Mouse (Mus musculus): ENCODE results near the gene Fgb. TPM values are rescaled to one million over a fixed set of nuclear protein-coding genes. Genes with fewer than 3 reads are reported as not detected.
A peak's percentile ranks its signal among the peaks of the same experiment; 100 is the strongest.

Fgb gene
- polyA plus RNA-seq, 1 experiment from 2014 or later: 0.15 TPM

DNA sequence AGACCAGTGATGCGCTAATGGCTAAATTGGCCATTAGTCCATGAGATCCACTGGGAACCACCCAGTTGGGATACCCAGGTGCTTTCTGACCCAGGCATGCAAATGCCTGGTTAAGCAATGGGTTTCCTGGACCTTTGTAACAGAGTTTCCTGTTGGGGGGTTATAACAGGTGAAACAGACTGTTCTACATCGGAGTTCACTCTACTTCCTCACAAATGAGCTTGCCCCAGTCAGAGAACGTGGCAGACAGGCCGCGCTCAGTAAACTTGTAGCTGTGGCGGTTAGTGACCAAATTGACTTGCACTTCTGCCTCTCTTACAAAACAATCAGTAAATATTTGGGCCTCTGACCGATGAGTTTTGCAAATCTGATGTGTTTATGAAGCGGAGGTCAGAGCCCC is 46.6 kb downstream of the Fgb start:
- ATAC-seq (ENCODE audit: low read depth): no peak
- H3K36me3 ChIP-seq (ENCODE audit: control insufficient read depth, insufficient read depth, low read length): no peaks in the 10 kb centered on the region
- 90% methylated on average over 8 of the region's 8 CpGs for WGBS

DNA sequence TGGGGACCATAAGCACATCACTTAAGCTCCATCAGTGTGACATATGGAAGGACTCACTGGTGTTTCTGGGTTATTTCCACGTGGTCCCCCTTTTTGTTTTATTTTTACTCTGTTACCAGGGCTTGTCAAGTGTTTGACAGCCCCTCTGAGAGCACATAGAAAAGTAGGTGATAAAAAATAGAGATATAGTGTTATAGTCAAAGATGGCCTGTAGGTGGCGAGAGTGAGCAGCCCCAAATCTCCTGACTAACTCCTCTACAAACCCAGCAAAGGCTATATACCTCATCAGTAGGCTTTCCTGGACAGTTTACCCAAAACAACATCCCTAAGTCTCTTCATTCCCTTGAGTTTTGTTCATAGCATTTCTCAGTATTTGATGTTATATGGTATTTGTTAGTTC is 47.5 kb downstream of the Fgb start:
- no peaks in the 10 kb centered on the region for H3K4me1 ChIP-seq (ENCODE audit: control insufficient read depth, insufficient read depth, low read length)
- H3K27ac ChIP-seq (ENCODE audit: low read depth, low read length): no peak overlapping the region
- no peak overlapping the region for H3K4me3 ChIP-seq (ENCODE audit: low read depth, low read length)
- H3K9ac ChIP-seq (replicated peaks; ENCODE audit: low read depth, low read length): no peak overlapping the region
- no peaks in the 10 kb centered on the region for H3K27me3 ChIP-seq (ENCODE audit: control insufficient read depth, insufficient read depth, low read length)
- H3K36me3 ChIP-seq (ENCODE audit: control insufficient read depth, insufficient read depth, low read length): no peaks in the 10 kb centered on the region
- H3K9me3 ChIP-seq (ENCODE audit: control insufficient read depth, low read length): no peaks in the 10 kb centered on the region
- H3K4me2 ChIP-seq (ENCODE audit: low read depth, low read length): no peak overlapping the region
- 2% methylated on average over 2 of the region's 2 CpGs for WGBS
- no peak for ATAC-seq (ENCODE audit: low read depth)

More for the DNA sequence above, 46.6 kb downstream of the Fgb start:
- Histone ChIP-seq H3K9me3 (ENCODE audit: control insufficient read depth, low read length) (no peaks in the 10 kb centered on the region), H3K27me3 (ENCODE audit: control insufficient read depth, insufficient read depth, low read length) (no peaks in the 10 kb centered on the region), H3K9ac (replicated peaks; ENCODE audit: low read depth, low read length) (no peak overlapping the region), H3K4me1 (ENCODE audit: control insufficient read depth, insufficient read depth, low read length) (no peaks in the 10 kb centered on the region), H3K4me3 (ENCODE audit: low read depth, low read length) (no peak overlapping the region), H3K4me2 (ENCODE audit: low read depth, low read length) (no peak overlapping the region), H3K27ac (ENCODE audit: low read depth, low read length) (no peak overlapping the region)

DNA sequence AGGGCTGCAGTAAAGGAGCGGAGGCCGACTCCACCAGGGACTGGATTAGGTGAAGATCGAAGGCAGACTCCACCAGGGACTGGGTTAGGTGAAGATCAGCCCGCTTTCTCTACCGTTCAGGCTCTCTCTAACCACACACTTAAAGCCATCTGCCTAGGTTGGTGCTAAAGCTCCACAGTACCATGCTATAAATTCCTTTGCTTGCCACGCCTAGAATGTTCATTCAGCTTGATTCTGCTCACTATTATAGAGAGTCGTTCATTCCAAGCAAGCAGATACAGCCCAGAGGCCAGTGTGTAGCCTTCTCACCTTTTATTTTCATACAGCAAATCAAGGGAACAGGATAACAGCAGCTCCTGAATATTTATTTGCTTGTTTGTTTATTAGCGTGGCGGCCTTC is 49.7 kb downstream of the Fgb start:
- Histone ChIP-seq H3K4me3 (ENCODE audit: low read depth, low read length) (no peak overlapping the region), H3K27ac (ENCODE audit: low read depth, low read length) (no peak overlapping the region), H3K36me3 (ENCODE audit: control insufficient read depth, insufficient read depth, low read length) (no peaks in the 10 kb centered on the region), H3K27me3 (ENCODE audit: control insufficient read depth, insufficient read depth, low read length) (no peaks in the 10 kb centered on the region), H3K9ac (replicated peaks; ENCODE audit: low read depth, low read length) (no peak overlapping the region), H3K9me3 (ENCODE audit: control insufficient read depth, low read length) (no peaks in the 10 kb centered on the region), H3K4me2 (ENCODE audit: low read depth, low read length) (no peak overlapping the region), H3K4me1 (ENCODE audit: control insufficient read depth, insufficient read depth, low read length) (peaks cover 5% of the 10 kb centered on the region; the same call in 1 of the 2 replicates)
- 70% methylated on average over 9 of the region's 9 CpGs for WGBS
- ATAC-seq (ENCODE audit: low read depth): no peak

DNA sequence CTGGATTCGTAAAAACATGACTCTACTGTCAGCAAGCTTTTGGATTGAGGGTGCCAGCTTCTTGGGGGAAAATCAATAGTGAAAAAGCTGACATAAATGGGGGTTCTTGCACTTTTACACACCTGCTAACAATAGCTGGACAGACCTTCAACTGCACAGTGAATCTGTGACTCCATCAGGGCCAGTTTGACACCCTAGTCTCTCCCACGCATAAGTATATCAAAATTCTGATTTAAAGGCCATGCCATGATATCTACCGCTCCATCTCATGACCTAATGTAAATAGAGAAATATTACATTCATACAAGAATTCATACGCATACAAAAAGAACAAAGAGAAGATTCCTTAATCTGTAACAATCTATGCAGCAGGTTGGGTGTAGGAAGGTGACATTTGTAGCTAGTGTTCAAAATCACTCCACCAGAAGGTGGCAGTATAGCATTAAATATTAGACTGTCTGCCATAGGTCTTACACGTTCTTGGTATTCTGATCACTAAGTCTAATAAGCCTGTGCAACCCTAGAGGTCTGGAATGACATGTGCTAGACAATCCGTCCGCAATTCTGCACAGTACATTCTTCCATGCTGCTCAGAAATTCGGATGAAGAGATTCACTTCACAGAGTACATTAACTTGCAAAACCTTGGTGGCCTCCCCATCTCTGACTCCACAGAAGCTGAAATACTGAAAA is 50.7 kb downstream of the Fgb start:
- H3K27me3 ChIP-seq (ENCODE audit: control insufficient read depth, insufficient read depth, low read length): no peaks in the 10 kb centered on the region
- 31% methylated on average over 8 of the region's 8 CpGs for WGBS
- no peak overlapping the region for H3K4me3 ChIP-seq (ENCODE audit: low read depth, low read length)

DNA sequence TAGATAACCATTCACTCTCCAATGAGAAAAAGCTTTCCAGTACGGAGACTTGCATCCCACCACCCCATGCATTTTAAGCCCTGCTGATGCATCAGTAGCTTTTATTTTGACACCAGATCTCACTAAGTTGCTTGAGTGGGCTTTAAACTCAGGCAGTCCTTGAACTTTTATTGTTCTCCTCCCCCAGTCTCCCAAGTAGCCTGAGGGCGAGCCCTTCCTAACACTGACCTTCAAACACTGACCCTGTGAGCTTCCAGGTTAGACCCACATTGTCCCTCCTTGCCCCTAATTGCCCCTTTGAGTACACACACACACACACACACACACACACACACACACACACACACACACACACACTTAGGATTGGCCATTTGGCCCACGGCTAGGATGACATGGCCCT is 53.0 kb downstream of the Fgb start:
- H3K4me3 ChIP-seq (ENCODE audit: low read depth, low read length): no peak overlapping the region
- H3K9me3 ChIP-seq (ENCODE audit: control insufficient read depth, low read length): no peaks in the 10 kb centered on the region
- H3K9ac ChIP-seq (replicated peaks; ENCODE audit: low read depth, low read length): no peak overlapping the region
- no peaks in the 10 kb centered on the region for H3K27me3 ChIP-seq (ENCODE audit: control insufficient read depth, insufficient read depth, low read length)
- H3K27ac ChIP-seq (ENCODE audit: low read depth, low read length): no peak overlapping the region
- ATAC-seq (ENCODE audit: low read depth): no peak
- H3K4me2 ChIP-seq (ENCODE audit: low read depth, low read length): no peak overlapping the region
- WGBS: 70% methylated on average over 3 of the region's 3 CpGs
- no peaks in the 10 kb centered on the region for H3K36me3 ChIP-seq (ENCODE audit: control insufficient read depth, insufficient read depth, low read length)
- H3K4me1 ChIP-seq (ENCODE audit: control insufficient read depth, insufficient read depth, low read length): peaks cover 5% of the 10 kb centered on the region; the same call in 1 of the 2 replicates

More for the DNA sequence above, 50.7 kb downstream of the Fgb start:
- Histone ChIP-seq H3K4me2 (ENCODE audit: low read depth, low read length) (no peak overlapping the region), H3K9ac (replicated peaks; ENCODE audit: low read depth, low read length) (no peak overlapping the region), H3K9me3 (ENCODE audit: control insufficient read depth, low read length) (no peaks in the 10 kb centered on the region), H3K27ac (ENCODE audit: low read depth, low read length) (no peak overlapping the region), H3K36me3 (ENCODE audit: control insufficient read depth, insufficient read depth, low read length) (no peaks in the 10 kb centered on the region), H3K4me1 (ENCODE audit: control insufficient read depth, insufficient read depth, low read length) (peaks cover 5% of the 10 kb centered on the region; the same call in 1 of the 2 replicates)
- peak; percentile 94 for ATAC-seq (ENCODE audit: low read depth)

GRCm38 (mm10) chr3:82995368-82995767 is 54.3 kb downstream of the Fgb start:
- ATAC-seq (ENCODE audit: low read depth): peak; percentile 69
- Histone ChIP-seq H3K4me1 (ENCODE audit: control insufficient read depth, insufficient read depth, low read length) (peaks cover 5% of the 10 kb centered on the region; the same call in 1 of the 2 replicates), H3K27me3 (ENCODE audit: control insufficient read depth, insufficient read depth, low read length) (no peaks in the 10 kb centered on the region), H3K9ac (replicated peaks; ENCODE audit: low read depth, low read length) (peak overlapping the region; percentile 21; the same call in 1 of the 2 replicates), H3K36me3 (ENCODE audit: control insufficient read depth, insufficient read depth, low read length) (no peaks in the 10 kb centered on the region), H3K27ac (ENCODE audit: low read depth, low read length) (no peak overlapping the region), H3K4me3 (ENCODE audit: low read depth, low read length) (peak overlapping the region; percentile 11; the same call in 1 of the 2 replicates), H3K4me2 (ENCODE audit: low read depth, low read length) (peak overlapping the region; percentile 49), H3K9me3 (ENCODE audit: control insufficient read depth, low read length) (no peaks in the 10 kb centered on the region)
- 3% methylated on average over 24 of the region's 24 CpGs for WGBS

GRCm38 (mm10) chr3:82992956-82993355 is 56.7 kb downstream of the Fgb start:
- no peaks in the 10 kb centered on the region for H3K36me3 ChIP-seq (ENCODE audit: control insufficient read depth, insufficient read depth, low read length)
- H3K4me3 ChIP-seq (ENCODE audit: low read depth, low read length): no peak overlapping the region
- H3K9ac ChIP-seq (replicated peaks; ENCODE audit: low read depth, low read length): no peak overlapping the region
- no peak overlapping the region for H3K4me2 ChIP-seq (ENCODE audit: low read depth, low read length)
- H3K27ac ChIP-seq (ENCODE audit: low read depth, low read length): no peak overlapping the region
- H3K9me3 ChIP-seq (ENCODE audit: control insufficient read depth, low read length): no peaks in the 10 kb centered on the region
- peaks cover 5% of the 10 kb centered on the region; the same call in 1 of the 2 replicates for H3K4me1 ChIP-seq (ENCODE audit: control insufficient read depth, insufficient read depth, low read length)
- ATAC-seq (ENCODE audit: low read depth): no peak
- H3K27me3 ChIP-seq (ENCODE audit: control insufficient read depth, insufficient read depth, low read length): no peaks in the 10 kb centered on the region
- 89% methylated on average over 6 of the region's 6 CpGs for WGBS

DNA sequence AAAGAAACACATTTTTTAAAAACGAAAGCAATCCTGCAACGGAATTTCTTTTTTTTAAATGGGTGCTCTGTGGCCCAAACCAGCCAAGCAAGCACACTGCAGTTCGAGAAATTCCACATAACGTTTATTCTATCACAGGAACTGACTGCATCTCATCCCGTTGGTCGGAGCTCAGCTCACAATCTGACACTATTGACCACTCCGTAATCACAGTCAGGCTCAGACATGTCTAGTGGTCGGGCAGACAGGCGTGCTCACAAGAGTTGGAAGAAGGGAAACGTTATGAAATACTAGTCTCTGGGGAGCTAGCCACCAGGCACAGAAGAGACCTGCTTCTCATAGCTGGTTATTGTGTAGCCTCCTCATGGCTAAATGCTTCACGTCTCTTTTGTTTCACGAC is 57.7 kb downstream of the Fgb start:
- H3K36me3 ChIP-seq (ENCODE audit: control insufficient read depth, insufficient read depth, low read length): no peaks in the 10 kb centered on the region
- H3K4me1 ChIP-seq (ENCODE audit: control insufficient read depth, insufficient read depth, low read length): peaks cover 5% of the 10 kb centered on the region; the same call in 1 of the 2 replicates
- 80% methylated on average over 12 of the region's 12 CpGs for WGBS
- H3K4me2 ChIP-seq (ENCODE audit: low read depth, low read length): no peak overlapping the region
- no peak overlapping the region for H3K9ac ChIP-seq (replicated peaks; ENCODE audit: low read depth, low read length)
- no peaks in the 10 kb centered on the region for H3K9me3 ChIP-seq (ENCODE audit: control insufficient read depth, low read length)
- no peak overlapping the region for H3K27ac ChIP-seq (ENCODE audit: low read depth, low read length)
- no peak overlapping the region for H3K4me3 ChIP-seq (ENCODE audit: low read depth, low read length)
- no peak for ATAC-seq (ENCODE audit: low read depth)
- no peaks in the 10 kb centered on the region for H3K27me3 ChIP-seq (ENCODE audit: control insufficient read depth, insufficient read depth, low read length)
